Mouse (Mus musculus) G1E (cell line): ENCODE measurements around the gene Rnf26. TPM values are rescaled to one million over a fixed set of nuclear protein-coding genes. Genes with fewer than 3 reads are reported as not detected.

Source experiments
- ATAC-seq: 2 replicates; pipeline ENCODE4 v1.8.0; 2016; ENCODE audit warnings: mild to moderate bottlenecking; ENCODE audit not compliant: insufficient number of reproducible peaks, poor library complexity, low FRiP score, severe bottlenecking; ENCODE audit errors: extremely low read depth
- DNase-seq: peaks from one replicate; pipeline ENCODE4 v3.0.0; 2012; ENCODE audit warnings: low spot score
- H3K27me3 ChIP-seq: 2 replicates; pipeline ENCODE4 v1.6.1; 2012; ENCODE audit warnings: mild to moderate bottlenecking, low read length, inconsistent platforms; ENCODE audit not compliant: insufficient read depth
- H3K36me3 ChIP-seq: replicated peaks from 2 replicates; pipeline ENCODE3; 2012; ENCODE audit warnings: mild to moderate bottlenecking, inconsistent platforms
- H3K4me1 ChIP-seq: 2 replicates; pipeline ENCODE4 v1.6.1; 2012; ENCODE audit warnings: low read depth, low read length, inconsistent platforms, mixed read lengths; ENCODE audit not compliant: insufficient read depth
- H3K4me3 ChIP-seq: 2 replicates; pipeline ENCODE4 v1.5.1; 2012; ENCODE audit warnings: low read depth, mild to moderate bottlenecking, inconsistent platforms, low read length, moderate library complexity, mixed read lengths
- H3K9me3 ChIP-seq: replicated peaks from 2 replicates; pipeline ENCODE4 v1.6.1; 2012; ENCODE audit warnings: inconsistent platforms
- CTCF ChIP-seq: IDR thresholded peaks from 2 replicates; pipeline ENCODE4 v1.5.1; 2012; ENCODE audit warnings: low read depth, low read length, inconsistent platforms, mixed read lengths
- GATA1 ChIP-seq: IDR thresholded peaks from 2 replicates; pipeline ENCODE4 v1.6.1; 2012; ENCODE audit warnings: borderline replicate concordance, low read length, inconsistent platforms, mixed read lengths
- GATA2 ChIP-seq: IDR thresholded peaks from 2 replicates; pipeline ENCODE4 v1.6.1; 2012; ENCODE audit warnings: low read depth, low read length, inconsistent platforms, borderline replicate concordance
- POLR2AphosphoS5 ChIP-seq: IDR thresholded peaks from 2 replicates; pipeline ENCODE4 v1.6.1; 2012; ENCODE audit warnings: low read depth, low read length, inconsistent platforms; ENCODE audit not compliant: insufficient replicate concordance
- TAL1 ChIP-seq: conservative IDR thresholded peaks from 2 replicates; pipeline ENCODE4 v1.6.1; 2012; ENCODE audit warnings: low read depth, low read length, inconsistent platforms, mixed read lengths
- polyA plus RNA-seq: library from polyadenylated mRNA; stranded (reverse); fragments of >175 nt; gene quantifications from 2 replicates; pipeline ENCODE4 v1.2.3, GENCODE M21; 2012
- total RNA-seq, 2 experiments: library from RNA; stranded (forward) in 1 of 2; stranded (reverse) in 1 of 2; fragments of 200-1000 nt in 1 of 2; fragments of >200 nt in 1 of 2; fragmentation: Nextera tagmentation in 1 of 2; gene quantifications; 2 replicates each; pipeline ENCODE4 v1.2.3; 2014 to 2017

The Rnf26 gene
- total and polyA plus RNA-seq, 3 experiments = 10.5 to 46.9 (median 41.9) TPM

DNA sequence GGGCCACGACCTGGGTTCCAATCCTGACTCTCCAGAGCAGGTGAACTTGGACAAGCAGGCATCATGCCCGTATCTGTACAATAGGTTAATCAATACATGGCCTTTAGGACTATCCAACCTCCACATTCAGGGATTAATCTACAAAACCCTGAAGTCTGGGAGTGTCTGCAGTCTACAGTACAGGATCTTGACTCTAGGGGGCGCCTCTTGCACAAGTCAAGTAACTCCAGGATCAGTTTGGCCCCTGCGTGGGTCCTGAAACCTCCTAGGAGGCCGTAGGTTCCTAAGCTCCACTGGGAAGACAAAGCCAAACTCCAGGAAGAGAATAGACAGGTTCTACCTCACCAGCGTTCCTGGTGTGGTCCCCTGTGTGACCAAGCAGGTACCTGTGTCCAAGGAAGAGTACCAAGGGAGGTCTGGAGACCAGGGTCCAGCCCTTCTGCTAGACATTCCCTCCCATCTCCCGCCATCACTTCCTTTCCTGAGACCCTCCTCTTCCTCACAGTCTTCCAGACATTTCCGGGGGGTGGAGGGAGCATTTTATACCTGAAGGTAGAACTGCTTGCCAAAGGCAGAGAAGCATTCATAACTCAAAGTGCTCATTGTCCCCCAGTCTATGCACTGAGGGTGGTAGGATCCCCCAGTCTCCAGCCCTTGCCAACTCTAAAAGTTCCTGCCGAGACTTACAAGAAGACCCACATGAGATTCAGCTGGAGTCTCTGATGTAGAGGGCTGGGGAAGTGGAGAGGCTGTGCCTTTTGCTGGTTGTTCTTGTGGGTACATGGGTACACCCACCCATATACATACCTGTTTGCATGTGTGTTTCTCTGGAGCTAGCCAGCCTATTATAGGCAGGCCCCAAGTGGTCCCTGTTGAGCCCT, 38.7 kb downstream of the Rnf26 start:
- Histone ChIP-seq H3K9me3 (no peaks in the 10 kb centered on the region), H3K36me3 (peaks cover 8% of the 10 kb centered on the region), H3K4me1 (peaks cover 29% of the 10 kb centered on the region), H3K27me3 (peaks cover 24% of the 10 kb centered on the region), H3K4me3 (no peak overlapping the region)
- ATAC-seq (no peak), DNase-seq (no peak)
- no peak for TF ChIP-seq TAL1
- peak; percentile 17 for TF ChIP-seq CTCF

DNA sequence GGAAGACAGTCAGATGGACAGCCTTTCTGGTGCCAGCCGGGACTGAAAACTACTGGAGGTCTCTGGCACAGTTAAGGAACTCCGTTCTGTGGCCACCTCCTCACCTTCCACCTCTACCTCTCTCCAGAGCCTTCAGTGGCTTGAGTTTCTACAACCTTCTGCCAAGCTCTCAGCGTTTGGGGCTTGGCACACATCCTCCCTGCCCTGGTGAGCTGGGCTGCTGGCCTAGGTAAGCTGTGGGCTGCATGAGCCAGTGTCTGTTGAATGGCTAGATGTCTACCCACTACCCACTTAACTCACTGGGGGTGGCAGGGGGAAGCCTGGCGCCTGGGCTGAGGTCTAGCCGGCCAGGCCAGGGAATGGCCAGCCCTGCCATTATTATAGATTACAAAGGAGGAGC, 40.2 kb downstream of the Rnf26 start:
- Histone ChIP-seq H3K27me3 (peaks cover 20% of the 10 kb centered on the region), H3K4me1 (peaks cover 22% of the 10 kb centered on the region), H3K36me3 (peaks cover 3% of the 10 kb centered on the region), H3K4me3 (no peak overlapping the region), H3K9me3 (no peaks in the 10 kb centered on the region)
- TF ChIP-seq POLR2AphosphoS5 (no peak), TAL1 (no peak), GATA1 (no peak), CTCF (no peak), GATA2 (no peak)
- DNase-seq (no peak), ATAC-seq (no peak)

DNA sequence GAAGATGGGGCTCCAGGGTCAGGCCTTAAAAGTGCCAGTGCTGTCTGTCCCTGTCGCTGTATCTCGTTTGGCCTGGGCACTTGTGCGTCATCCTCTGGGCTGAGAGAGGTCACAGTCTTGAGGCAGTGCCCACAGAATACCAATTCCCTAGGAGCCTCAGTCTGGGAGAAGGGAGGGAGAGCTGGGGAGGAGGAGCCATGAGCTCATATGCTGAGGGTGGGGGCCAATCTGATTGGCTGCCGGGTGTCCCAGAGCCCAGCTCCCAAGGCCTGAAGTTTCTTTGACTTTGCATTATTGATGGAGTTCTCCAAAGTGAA, 40.8 kb downstream of the Rnf26 start:
- Histone ChIP-seq H3K4me1 (peaks cover 27% of the 10 kb centered on the region), H3K27me3 (peaks cover 20% of the 10 kb centered on the region), H3K4me3 (no peak overlapping the region), H3K9me3 (no peaks in the 10 kb centered on the region), H3K36me3 (peaks cover 3% of the 10 kb centered on the region)
- no peak for ATAC-seq
- DNase-seq = no peak
- no peak for TF ChIP-seq CTCF
- no peak for TF ChIP-seq TAL1
- TF ChIP-seq GATA2 = no peak
- no peak for TF ChIP-seq POLR2AphosphoS5

DNA sequence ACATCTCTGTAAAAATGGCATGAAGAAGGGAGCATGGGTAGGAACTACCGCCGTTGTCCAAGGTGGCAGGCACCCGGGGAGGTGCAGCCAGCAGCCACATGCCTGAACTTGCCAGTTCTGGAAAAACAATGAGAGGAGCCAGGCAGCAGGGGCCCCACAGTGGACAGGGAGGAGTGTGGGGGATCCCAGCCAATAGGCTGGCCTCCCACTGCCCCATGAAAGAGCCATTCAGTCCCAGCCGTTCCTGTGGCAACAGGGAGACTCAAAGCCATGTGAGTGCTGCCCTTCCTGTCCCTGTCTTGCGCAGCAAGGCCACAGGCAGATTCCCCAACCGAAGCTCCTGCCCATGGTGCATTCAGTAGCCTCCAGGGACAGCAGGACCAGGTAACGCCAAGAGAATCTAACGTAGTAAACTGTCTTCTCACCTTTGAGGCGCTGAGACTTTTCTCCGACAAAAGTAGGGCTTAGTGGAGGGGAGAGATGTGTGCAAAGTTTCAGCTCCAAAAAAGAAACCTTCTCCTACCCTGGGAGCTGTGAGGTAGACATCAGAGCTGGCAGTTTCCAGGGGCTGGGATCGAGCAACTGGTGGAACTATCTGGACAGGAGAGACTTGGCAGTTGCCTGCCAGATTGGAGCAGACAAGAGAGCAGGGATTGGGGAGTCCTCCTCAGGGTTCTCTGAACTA, 41.3 kb downstream of the Rnf26 start:
- DNase-seq = no peak
- no peak for ATAC-seq
- H3K36me3 ChIP-seq = peaks cover 3% of the 10 kb centered on the region
- TF ChIP-seq POLR2AphosphoS5 = no peak
- TF ChIP-seq GATA1 = no peak
- TF ChIP-seq TAL1 = no peak
- TF ChIP-seq GATA2 = no peak
- TF ChIP-seq CTCF = no peak
- peaks cover 20% of the 10 kb centered on the region for H3K27me3 ChIP-seq
- H3K9me3 ChIP-seq = no peaks in the 10 kb centered on the region
- H3K4me1 ChIP-seq = peaks cover 32% of the 10 kb centered on the region
- no peak overlapping the region for H3K4me3 ChIP-seq

DNA sequence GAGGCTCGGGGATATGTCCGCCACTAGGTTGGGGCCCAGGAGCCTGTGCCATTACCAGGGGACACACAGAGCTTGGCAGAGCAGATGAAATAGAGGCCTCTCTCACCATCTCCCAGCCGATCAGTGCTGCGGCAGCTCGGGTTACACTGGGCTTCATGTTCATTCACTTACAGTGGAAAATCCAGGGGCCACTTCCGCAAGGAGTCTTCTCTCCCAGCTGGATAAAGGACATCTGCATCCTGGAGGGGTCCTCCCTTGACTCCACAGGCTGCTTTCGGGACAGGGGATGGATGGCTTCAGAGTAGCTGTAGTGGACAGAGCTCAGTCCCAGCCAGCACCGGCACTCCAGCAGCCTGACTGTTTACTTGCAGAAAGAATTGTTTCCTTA, 42.5 kb downstream of the Rnf26 start:
- DNase-seq (no peak), ATAC-seq (no peak)
- TF ChIP-seq TAL1 = no peak
- no peak for TF ChIP-seq GATA1
- no peak for TF ChIP-seq POLR2AphosphoS5
- no peak for TF ChIP-seq CTCF
- TF ChIP-seq GATA2 = no peak
- Histone ChIP-seq H3K4me1 (peaks cover 36% of the 10 kb centered on the region), H3K27me3 (peaks cover 20% of the 10 kb centered on the region), H3K36me3 (peaks cover under 1% of the 10 kb centered on the region), H3K4me3 (no peak overlapping the region), H3K9me3 (no peaks in the 10 kb centered on the region)

DNA sequence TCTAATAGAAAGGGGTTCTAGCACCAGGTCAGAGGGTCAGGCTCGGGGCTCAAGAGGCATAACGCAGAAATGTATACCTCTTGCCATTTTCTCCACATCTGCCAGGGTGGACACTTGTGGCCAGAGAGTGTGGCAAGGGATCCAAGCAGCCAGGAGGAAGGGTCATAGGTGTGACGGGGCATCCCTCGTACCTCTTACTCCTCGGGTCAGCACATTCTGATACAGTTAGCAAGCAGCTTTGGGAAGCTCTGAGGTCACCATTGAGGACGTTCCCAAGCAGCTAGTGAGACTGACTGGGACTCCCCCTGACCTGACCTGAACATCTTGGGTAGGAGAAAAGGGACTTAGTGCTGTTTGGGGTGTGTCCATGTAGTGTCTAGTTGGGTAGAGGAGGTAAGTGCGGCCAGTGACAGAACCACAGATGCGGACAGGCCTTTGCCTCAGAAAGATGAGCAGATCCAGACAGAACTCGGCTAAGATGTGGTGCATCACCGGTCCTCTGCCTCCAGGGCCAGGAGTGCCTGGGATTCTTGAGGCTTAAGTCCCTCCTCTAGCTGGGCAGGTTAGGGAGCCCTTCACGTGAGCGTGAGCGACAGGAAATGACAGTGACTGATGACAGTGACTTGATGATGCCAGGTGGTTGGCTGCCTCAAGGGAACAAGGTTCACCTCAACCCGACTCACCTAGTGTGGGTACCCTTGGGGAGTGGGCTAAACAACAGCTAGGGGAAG, 43.0 kb downstream of the Rnf26 start:
- no peaks in the 10 kb centered on the region for H3K36me3 ChIP-seq
- no peaks in the 10 kb centered on the region for H3K9me3 ChIP-seq
- no peak overlapping the region for H3K4me3 ChIP-seq
- H3K4me1 ChIP-seq = peaks cover 36% of the 10 kb centered on the region
- peaks cover 20% of the 10 kb centered on the region for H3K27me3 ChIP-seq
- TF ChIP-seq POLR2AphosphoS5 = no peak
- no peak for TF ChIP-seq TAL1
- TF ChIP-seq CTCF = no peak
- no peak for TF ChIP-seq GATA2
- no peak for TF ChIP-seq GATA1
- ATAC-seq (no peak), DNase-seq (no peak)
